Mouse (Mus musculus): ENCODE results near the gene Axin2.

DNA sequence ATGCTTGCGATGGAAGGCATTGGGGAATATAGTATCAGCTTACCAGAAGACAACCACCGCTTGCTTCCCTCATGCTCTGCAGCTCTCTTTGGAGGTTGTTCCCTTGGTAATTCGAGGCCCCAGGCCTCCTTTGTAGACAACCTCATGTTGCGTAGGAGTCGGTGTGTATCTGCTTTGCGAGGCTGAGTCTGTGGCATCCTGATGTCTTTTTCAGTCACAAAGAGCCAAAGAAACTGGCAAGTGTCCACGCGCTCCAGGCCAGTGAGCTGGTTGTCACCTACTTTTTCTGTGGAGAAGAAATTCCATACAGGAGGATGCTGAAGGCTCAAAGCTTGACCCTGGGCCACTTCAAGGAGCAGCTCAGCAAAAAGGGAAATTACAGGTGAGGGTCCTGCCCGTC, 25.5 kb downstream of the Axin2 start:
- TF ChIP-seq POLR2A (IDR thresholded peaks at IDR 0.05; ENCODE audit: borderline replicate concordance, insufficient read depth, low read length), result no peak
- no peak for TF ChIP-seq CTCF (IDR thresholded peaks at IDR 0.05; ENCODE audit: borderline replicate concordance, insufficient read depth, low read depth, low read length)

All from cerebellum, adult 2 months (tissue).